Comparison of ENCODE assay signal across 8 mouse cellular contexts in the genomic region with DNA sequence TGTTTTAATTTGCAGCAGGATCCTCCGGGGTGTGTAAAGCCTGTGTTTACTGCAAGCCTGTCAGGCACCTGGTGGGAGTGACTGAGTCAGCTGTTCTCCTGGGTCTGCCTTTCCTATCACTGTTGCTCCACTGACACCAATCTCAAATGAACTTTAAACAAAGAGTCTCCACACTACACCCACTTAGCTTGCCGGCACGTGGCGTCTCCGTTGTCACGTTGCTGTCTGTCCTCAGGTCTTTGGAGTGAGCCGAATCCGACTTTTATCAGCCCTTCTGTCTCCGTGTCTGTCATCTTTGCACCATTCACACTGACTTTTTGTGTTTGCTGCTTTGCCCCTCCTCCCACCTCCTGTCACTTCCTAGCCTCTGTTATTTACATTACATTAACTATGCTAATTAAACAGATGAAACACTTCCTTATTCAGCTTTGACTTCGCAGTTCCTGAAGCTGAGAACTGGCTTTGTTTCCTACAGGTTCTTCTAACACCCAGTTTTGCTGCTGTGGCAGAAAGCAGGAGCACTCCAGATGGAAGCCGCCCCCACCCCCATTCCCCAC. TPM values are rescaled to one million over a fixed set of nuclear protein-coding genes. Genes with fewer than 3 reads are reported as not detected.
DNase-seq lines count a peak whose midpoint lies in the region; ATAC-seq lines count a peak whose summit lies in the region.

No protein-coding gene starts in this region.

- DNase-seq in ZHBTc4 (ENCODE audit: low read depth, low spot score): peak; percentile 55
- DNase-seq in kidney, postnatal 10 days: peak; percentile 16
- DNase-seq in ovary, postnatal 36 days (ENCODE audit: low spot score): peak; percentile 21
- DNase-seq in urinary bladder, postnatal 10 days (ENCODE audit: low spot score): no peak

- H3K36me3 ChIP-seq in lung, embryonic 16.5 days (ENCODE audit: control insufficient read depth, insufficient read depth, low read length): no peaks in the 10 kb centered on the region

- no peaks in the 10 kb centered on the region for H3K27me3 ChIP-seq in lung, embryonic 16.5 days (ENCODE audit: control insufficient read depth, insufficient read depth, low read depth, low read length)

- peaks cover 18% of the 10 kb centered on the region for H3K4me1 ChIP-seq in lung, embryonic 16.5 days (replicated peaks; ENCODE audit: control insufficient read depth, insufficient read depth, low read length)

- no peak overlapping the region for H3K4me3 ChIP-seq in lung, embryonic 16.5 days (ENCODE audit: low read length)

- peak; percentile 83 for ATAC-seq in CD4-positive, CD25-positive, alpha-beta regulatory T cell, adult 4 months
- ATAC-seq in granulocyte monocyte progenitor cell, adult 5-6 weeks (replicated peaks; ENCODE audit: poor library complexity, severe bottlenecking): peak; percentile 81
- no peak for ATAC-seq in lung, embryonic 16.5 days (ENCODE audit: low read depth)
- ATAC-seq in erythroblast, adult 5-6 weeks (replicated peaks; ENCODE audit: low FRiP score, poor library complexity, severe bottlenecking): no peak

- H3K4me2 ChIP-seq in lung, embryonic 16.5 days (ENCODE audit: low read depth, low read length): peak overlapping the region; percentile 23; the same call in 1 of the 2 replicates

- no peak overlapping the region for H3K27ac ChIP-seq in lung, embryonic 16.5 days (ENCODE audit: low read length)

- H3K9me3 ChIP-seq in lung, embryonic 16.5 days (ENCODE audit: control insufficient read depth, low read length): no peaks in the 10 kb centered on the region

- 1% methylated on average over 11 of the region's 11 CpGs for WGBS in lung, embryonic 16.5 days

- H3K9ac ChIP-seq in lung, embryonic 16.5 days (ENCODE audit: low read length): no peak overlapping the region

RNA-seq across cellular contexts. Expression of a gene that starts 56.7 kb away (rescaled TPM):
- polyA plus RNA-seq in CD4-positive, CD25-positive, alpha-beta regulatory T cell, adult 4 months (2017; shearing (Covaris generic)): 10 to 100 TPM; 22.9 to 26.1 TPM
- 50.5 and 62.5 TPM in 2 replicates for total RNA-seq in granulocyte monocyte progenitor cell, adult 5-6 weeks (2014; fragmentation: Nextera tagmentation)
- 66.7 and 73.5 TPM in 2 replicates for total RNA-seq in granulocyte monocyte progenitor cell, adult 5-6 weeks (2017)
- polyA plus RNA-seq in lung, embryonic 16.5 days (2015; fragmentation: Nextera tagmentation; extraction: Ambion mirVana): 3.3 and 3.4 TPM in 2 replicates
- total RNA-seq in erythroblast, adult 5-6 weeks (2015; ENCODE audit: low replicate concordance): 14.4 and 19.4 TPM in 2 replicates
- 11.4 and 16.2 TPM in 2 replicates for total RNA-seq in erythroblast, adult 5-6 weeks (2017; ENCODE audit: low replicate concordance)

Comparison
In these comparisons a context has a peak if more than half of its experiments do, and no peak if none do; other contexts are left out.
1. ATAC-seq: peak in CD4-positive, CD25-positive, alpha-beta regulatory T cell, adult 4 months (single experiment) and granulocyte monocyte progenitor cell, adult 5-6 weeks (single experiment); none in lung, embryonic 16.5 days (single experiment) and erythroblast, adult 5-6 weeks (single experiment).